Mouse (Mus musculus) spleen, adult 2 months (tissue): Measurements from ENCODE around the gene Popdc3.

ENCODE experiments used
- CTCF ChIP-seq: fragments of 200-500 bp; IDR thresholded peaks from 2 replicates; pipeline ENCODE4 v1.5.1; 2011; ENCODE audit warnings: mild to moderate bottlenecking, inconsistent platforms; ENCODE audit not compliant: insufficient read depth, insufficient read length, insufficient replicate concordance; ENCODE audit errors: extremely low read depth
- POLR2A ChIP-seq: fragments of 200-500 bp; IDR thresholded peaks from 2 replicates; pipeline ENCODE4 v1.6.1; 2011; ENCODE audit warnings: low read depth, low read length, inconsistent platforms

- TF ChIP-seq POLR2A: no peak
- TF ChIP-seq CTCF: no peak
Measured at GRCm38 (mm10) chr10:45129105-45129504, 48.8 kb upstream of the Popdc3 start.
